Mouse (Mus musculus) heart, embryonic 16.5 days (tissue): Measurements from ENCODE around the gene Mptx2. TPM values are rescaled to one million over a fixed set of nuclear protein-coding genes. Genes with fewer than 3 reads are reported as not detected.
"Not testable (repeated sequence)": the region's sequence is repeated elsewhere in the genome, so short reads cannot be mapped to it uniquely, and the experiment has no call there.

Experiments used
- ATAC-seq: fragments of 200-750 bp; cut with Nextera tagmentation; replicated peaks from 2 replicates; pipeline ENCODE4 v1.8.0; 2017; ENCODE audit warnings: moderate number of reproducible peaks; ENCODE audit not compliant: insufficient read depth, low FRiP score; ENCODE audit errors: extremely low read depth
- H3K27ac ChIP-seq: fragments of 300-500 bp; sonication (generic); 2 replicates; pipeline ENCODE4 v1.5.1; 2014; ENCODE audit warnings: mild to moderate bottlenecking, low read length, control low read depth, moderate library complexity
- H3K27me3 ChIP-seq: fragments of 300-500 bp; sonication (generic); 2 replicates; pipeline ENCODE4 v1.6.1; 2014; ENCODE audit warnings: low read length, mixed read lengths; ENCODE audit not compliant: control insufficient read depth, insufficient read depth
- H3K36me3 ChIP-seq: fragments of 300-500 bp; sonication (generic); 2 replicates; pipeline ENCODE4 v1.6.1; 2014; ENCODE audit not compliant: control insufficient read depth, insufficient read depth
- H3K4me1 ChIP-seq: fragments of 300-500 bp; sonication (generic); 2 replicates; pipeline ENCODE4 v1.6.1; 2014; ENCODE audit warnings: low read length, mixed read lengths; ENCODE audit not compliant: control insufficient read depth, insufficient read depth
- H3K4me2 ChIP-seq: fragments of 300-500 bp; sonication (generic); 2 replicates; pipeline ENCODE4 v1.6.1; 2014; ENCODE audit warnings: low read depth, mild to moderate bottlenecking, control low read depth, low read length
- H3K4me3 ChIP-seq: fragments of 300-500 bp; sonication (generic); 2 replicates; pipeline ENCODE4 v1.5.1; 2014; ENCODE audit warnings: mild to moderate bottlenecking, control low read depth, low read length
- H3K9ac ChIP-seq: fragments of 300-500 bp; sonication (generic); 2 replicates; pipeline ENCODE4 v1.6.1; 2014; ENCODE audit warnings: low read length, control low read depth
- H3K9me3 ChIP-seq: fragments of 300-500 bp; sonication (generic); replicated peaks from 2 replicates; pipeline ENCODE4 v1.6.1; 2016; ENCODE audit warnings: low read length; ENCODE audit not compliant: control insufficient read depth
- WGBS: fragments of 180-500 bp; shearing (Covaris S2); extraction: QIAGEN DNeasy Blood & Tissue Kit; methylation state at CpG from one replicate; pipeline ENCODE4 v1.1.7; 2014; 5-methylcytosine and 5-hydroxymethylcytosine counted together
- polyA plus RNA-seq: library from polyadenylated mRNA; unstranded; fragments of >200 nt; fragmentation: Nextera tagmentation; extraction: Ambion mirVana; gene quantifications from 2 replicates; pipeline ENCODE4 v1.2.1, GENCODE M21; 2015

Gene Mptx2
- polyA plus RNA-seq, 1 experiment from 2014 or later, result not detected

DNA sequence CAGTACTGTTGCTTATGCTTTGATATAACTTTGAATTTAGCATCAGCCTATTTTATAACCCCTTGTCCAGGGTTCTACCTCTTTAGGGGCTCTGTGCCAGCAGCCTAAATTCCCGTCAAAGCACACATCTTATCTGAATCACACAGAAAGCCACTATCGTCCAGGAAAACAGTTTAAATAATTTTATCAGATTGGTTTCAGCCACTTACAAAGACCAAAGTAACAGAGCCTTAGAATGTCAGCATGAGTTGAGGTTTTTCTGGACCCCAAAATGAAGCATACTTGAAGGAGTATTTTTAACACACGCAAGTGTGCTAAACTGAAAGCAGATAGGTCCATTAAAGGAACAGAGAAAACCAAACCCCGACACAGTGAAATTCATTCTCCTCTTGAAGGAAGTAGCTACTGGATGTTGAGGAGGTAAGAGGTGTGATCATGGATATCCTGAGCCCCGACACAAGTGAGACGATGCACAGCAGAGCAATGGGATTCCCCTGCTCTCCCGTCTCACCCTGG lies 36.0 kb upstream of the Mptx2 start:
- not testable (repeated sequence) for H3K27ac ChIP-seq, H3K9ac ChIP-seq, H3K9me3 ChIP-seq, H3K4me3 ChIP-seq, H3K4me2 ChIP-seq, H3K36me3 ChIP-seq, H3K4me1 ChIP-seq, ATAC-seq, H3K27me3 ChIP-seq
- 59% methylated on average over 7 of the region's 7 CpGs for WGBS

DNA sequence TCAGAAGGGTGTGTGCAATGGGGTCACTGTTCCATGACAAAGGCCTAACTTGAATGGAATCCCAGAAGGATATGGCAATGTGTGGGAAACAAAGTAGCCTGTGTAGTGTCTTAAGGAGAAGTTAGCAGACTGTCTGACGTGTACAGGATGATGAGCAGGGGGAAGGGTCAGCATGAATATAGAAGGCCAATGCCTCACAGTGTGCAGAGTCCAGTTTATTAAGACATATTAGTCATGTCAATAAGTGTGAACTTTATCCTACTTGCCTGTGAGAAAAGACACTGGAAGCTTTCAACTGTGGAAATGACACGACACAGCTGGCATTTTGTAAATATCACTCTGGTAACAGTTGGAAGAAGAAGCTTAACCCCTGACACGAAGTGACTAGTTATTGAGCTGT lies 25.2 kb upstream of the Mptx2 start:
- H3K4me3 ChIP-seq, H3K36me3 ChIP-seq, H3K4me2 ChIP-seq, H3K9me3 ChIP-seq, H3K4me1 ChIP-seq, H3K27me3 ChIP-seq, H3K27ac ChIP-seq, H3K9ac ChIP-seq, ATAC-seq: not testable (repeated sequence)
- 44% methylated on average over 3 of the region's 3 CpGs for WGBS

DNA sequence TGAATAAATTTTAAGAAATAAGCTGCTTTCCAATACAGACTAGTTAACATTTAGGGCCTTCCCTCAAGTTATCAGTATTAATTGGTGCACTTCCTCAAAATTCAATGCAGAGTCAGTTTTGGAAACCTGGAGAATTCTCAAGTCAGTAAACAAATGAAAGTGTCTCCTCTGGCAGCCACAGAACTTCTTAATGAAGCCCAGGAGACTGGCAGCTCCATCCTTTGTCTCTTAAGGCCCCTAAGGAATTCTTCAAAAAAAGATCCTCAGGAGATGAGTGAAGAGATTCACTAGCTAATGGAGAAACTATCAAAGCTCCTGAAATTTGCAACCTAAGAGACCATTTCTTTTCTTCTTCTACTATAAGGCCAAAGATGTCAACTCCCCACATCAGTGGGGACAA lies 11.9 kb downstream of the Mptx2 start, which contains the start of gene Olfr418:
TSS of gene Olfr418 (plus strand) at position 301 of the 400 bp plus-strand sequence.
- no peaks in the 10 kb centered on the region for H3K36me3 ChIP-seq

DNA sequence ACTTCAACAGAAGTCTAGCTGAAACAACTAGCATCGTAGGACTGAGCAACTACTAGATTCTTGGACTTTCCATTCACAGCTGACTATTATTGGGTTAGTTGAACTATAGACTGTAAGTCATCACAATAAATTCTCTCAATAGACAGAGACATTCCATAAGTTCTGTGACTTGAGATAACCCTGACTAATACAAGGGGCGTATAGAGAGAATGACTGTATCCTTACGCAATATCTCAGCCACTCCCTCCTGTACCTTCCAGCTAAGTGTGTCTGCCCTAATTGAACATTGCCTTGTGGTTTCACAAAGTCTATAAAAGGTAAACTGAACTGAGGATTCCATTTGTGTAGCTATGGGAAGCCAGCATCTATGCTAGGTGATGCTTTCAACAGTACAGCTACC lies 27.7 kb downstream of the Mptx2 start:
- Histone ChIP-seq H3K4me3 (no peak overlapping the region), H3K27me3 (no peaks in the 10 kb centered on the region), H3K4me2 (no peak overlapping the region), H3K36me3 (no peaks in the 10 kb centered on the region), H3K9ac (no peak overlapping the region), H3K9me3 (no peaks in the 10 kb centered on the region), H3K4me1 (no peaks in the 10 kb centered on the region), H3K27ac (no peak overlapping the region)
- no peak for ATAC-seq
- 86% methylated on average over 3 of the region's 3 CpGs for WGBS

More for the DNA sequence above, 11.9 kb downstream of the Mptx2 start, which contains the start of gene Olfr418:
- Histone ChIP-seq H3K9me3 (no peaks in the 10 kb centered on the region), H3K4me3 (no peak within 1 kb of the TSS), H3K27ac (no peak within 1 kb of the TSS), H3K9ac (no peak within 1 kb of the TSS), H3K4me1 (no peaks in the 10 kb centered on the region), H3K4me2 (no peak within 1 kb of the TSS), H3K27me3 (no peaks in the 10 kb centered on the region)
- no peak for ATAC-seq

DNA sequence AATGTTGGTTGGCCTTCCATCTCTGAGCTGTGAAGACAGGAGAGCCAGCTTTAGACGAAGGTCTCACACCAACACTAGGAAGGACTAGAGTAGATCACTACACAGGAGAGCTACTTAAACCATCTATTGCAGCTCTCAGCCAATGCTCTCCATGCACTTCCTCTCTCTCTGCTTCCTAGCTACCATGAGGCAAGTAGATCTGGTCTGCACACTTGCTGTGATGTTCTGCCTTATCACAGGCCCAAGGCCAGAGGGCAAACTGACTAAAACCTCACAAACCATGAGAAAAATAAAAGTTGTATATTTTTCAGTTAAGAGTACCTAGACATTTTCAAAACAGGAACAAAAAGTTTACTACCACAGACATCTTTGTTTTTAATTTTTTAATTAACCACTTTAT lies 40.6 kb downstream of the Mptx2 start:
- not testable (repeated sequence) for H3K4me3 ChIP-seq, ATAC-seq, H3K4me1 ChIP-seq, H3K9ac ChIP-seq, H3K27ac ChIP-seq, H3K4me2 ChIP-seq, H3K27me3 ChIP-seq, H3K36me3 ChIP-seq, H3K9me3 ChIP-seq
- WGBS, result 62% methylated on average over 1 of the region's 1 CpGs

- 55% methylated on average over 2 of the region's 2 CpGs for WGBS
Measured at GRCm38 (mm10) chr1:173227081-173227480, 50.5 kb downstream of the Mptx2 start, which contains the start of gene Fcer1a. TSS of gene Fcer1a (minus strand) at chr1:173227214.

More at GRCm38 (mm10) chr1:173227081-173227480, 50.5 kb downstream of the Mptx2 start, which contains the start of gene Fcer1a:
- no peak for ATAC-seq
- Histone ChIP-seq H3K9me3 (no peaks in the 10 kb centered on the region), H3K4me1 (no peaks in the 10 kb centered on the region), H3K27ac (no peak within 1 kb of the TSS), H3K4me2 (no peak within 1 kb of the TSS), H3K4me3 (no peak within 1 kb of the TSS), H3K27me3 (no peaks in the 10 kb centered on the region), H3K9ac (no peak within 1 kb of the TSS), H3K36me3 (no peaks in the 10 kb centered on the region)

Other genes starting within 250 kb of the Mptx2 start
- gene Olfr1408, start 140.4 kb downstream of the Mptx2 start, polyA plus RNA-seq, result not detected in 2 replicates
- gene Olfr1406, start 87.1 kb downstream of the Mptx2 start, polyA plus RNA-seq, result not detected in 2 replicates
- not detected in 2 replicates for gene Olfr218, start 80.0 kb downstream of the Mptx2 start, polyA plus RNA-seq
- not detected in 2 replicates for gene Olfr1404, start 65.4 kb downstream of the Mptx2 start, polyA plus RNA-seq
- gene Fcer1a, start 50.6 kb downstream of the Mptx2 start, polyA plus RNA-seq, result not detected in 2 replicates
- not detected in 2 replicates for gene Olfr418, start 11.8 kb downstream of the Mptx2 start, polyA plus RNA-seq
- 0.64 and 0.81 TPM in 2 replicates for gene Ackr1, start 56.0 kb upstream of the Mptx2 start, polyA plus RNA-seq
- 2.3 and 2.6 TPM in 2 replicates for gene Aim2, start 73.1 kb upstream of the Mptx2 start, polyA plus RNA-seq
- gene Cadm3, start 89.9 kb upstream of the Mptx2 start, polyA plus RNA-seq, result 0.26 and 0.45 TPM in 2 replicates
- gene Ifi206, start 213.3 kb upstream of the Mptx2 start, polyA plus RNA-seq, result 0.17 and 0.46 TPM in 2 replicates